Mouse (Mus musculus): ENCODE data around the gene Lypd6. TPM values are rescaled to one million over a fixed set of nuclear protein-coding genes. Genes with fewer than 3 reads are reported as not detected.

Gene Lypd6
- total RNA-seq, 4 experiments from 2014 or later = 8.9 to 19.9 (median 14.3) TPM

DNA sequence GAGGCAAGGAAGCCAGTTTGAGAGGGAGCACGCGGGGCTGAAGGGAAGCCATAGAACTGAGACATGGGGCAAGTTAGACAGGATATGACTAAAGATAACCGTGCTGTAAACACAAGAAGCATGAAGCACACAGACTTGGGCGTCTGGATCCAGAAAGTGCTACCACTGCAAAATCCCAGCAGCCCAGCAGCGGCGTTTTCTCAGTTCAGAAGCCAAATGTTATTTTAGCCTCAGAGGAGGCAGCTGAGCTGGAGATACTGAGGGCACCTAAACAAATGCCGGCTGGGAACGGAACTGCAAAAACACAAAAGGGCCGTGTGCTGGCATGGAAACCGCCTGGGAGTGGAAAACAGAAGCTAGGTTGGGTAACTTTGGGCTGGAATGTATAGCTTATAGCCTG lies 43.9 kb downstream of the Lypd6 start:
- no peak for DNase-seq

DNA sequence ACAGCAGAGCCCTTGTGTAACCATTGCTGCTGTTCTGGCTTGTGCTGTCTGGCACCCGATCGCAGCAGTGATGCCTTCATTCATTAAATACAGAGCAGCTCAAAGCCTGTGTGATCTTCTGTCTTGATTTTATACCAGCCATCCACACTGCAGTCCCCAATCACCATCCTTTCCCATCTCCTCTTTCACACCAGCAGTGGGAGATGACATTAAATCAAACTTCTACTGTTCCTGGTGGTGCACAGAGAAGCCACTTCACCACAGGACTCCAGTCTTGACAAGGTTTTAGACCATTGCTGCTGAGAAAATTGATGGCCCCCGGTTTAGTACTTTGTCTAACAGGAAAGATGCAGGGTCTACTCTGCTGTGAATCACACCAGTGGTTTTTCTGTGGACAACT lies 44.9 kb downstream of the Lypd6 start:
- no peak for DNase-seq

DNA sequence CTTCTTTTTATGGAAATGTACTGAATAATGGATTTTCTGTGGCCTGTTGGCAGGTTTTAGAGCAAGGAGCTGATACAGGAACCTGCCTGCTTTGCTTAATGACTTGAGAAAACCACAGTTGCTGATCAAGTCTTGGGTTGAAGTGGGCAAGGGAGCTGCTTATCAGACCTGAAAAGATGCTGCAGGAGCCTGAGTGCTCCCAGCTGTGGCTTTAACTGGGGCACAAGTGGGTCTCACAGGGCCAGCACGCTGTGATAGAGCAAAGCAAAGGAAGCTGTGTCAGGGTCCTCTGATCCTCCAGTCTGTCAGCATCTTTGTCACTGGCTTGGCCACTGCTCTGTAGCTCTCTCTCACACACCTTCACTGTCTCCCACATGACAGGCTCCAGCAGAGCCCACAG lies 45.4 kb downstream of the Lypd6 start:
- no peak for DNase-seq

DNA sequence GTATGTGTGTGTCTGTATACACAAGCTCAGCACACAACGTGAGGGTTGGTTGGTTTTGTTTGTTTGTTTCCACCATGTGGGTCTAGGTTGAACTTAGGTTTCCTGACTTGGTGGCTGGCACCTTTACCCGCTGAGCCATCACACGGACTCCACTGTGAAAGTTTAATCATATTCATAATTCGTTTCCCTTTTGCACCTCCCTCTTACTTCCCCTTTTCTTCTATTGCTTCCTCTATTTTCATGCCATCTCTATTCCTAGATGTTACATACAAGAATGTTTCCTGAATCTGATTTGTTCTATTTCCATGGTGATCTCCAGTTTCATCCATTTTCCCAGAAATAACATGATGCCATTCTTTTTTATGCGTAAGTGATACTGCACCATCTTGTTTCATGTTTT lies 46.2 kb downstream of the Lypd6 start:
- DNase-seq = no peak

DNA sequence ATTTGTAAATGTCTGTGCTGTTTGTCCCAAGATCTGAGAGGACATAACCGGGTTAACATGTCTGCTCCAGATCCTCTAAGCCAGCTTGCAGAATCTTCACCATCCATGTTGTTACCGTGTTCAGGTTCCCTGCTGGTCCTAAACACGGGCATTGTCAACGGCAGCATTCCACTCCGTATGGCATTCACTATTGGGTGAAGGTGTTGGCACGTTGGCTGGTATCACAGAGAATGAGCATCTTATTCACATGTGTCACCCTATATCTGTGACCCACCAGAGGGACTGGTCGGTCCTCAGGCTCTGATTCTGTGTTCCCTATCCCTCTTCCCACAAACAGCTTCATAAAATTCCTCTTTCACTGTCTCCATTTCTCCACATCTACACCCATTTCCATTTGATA lies 52.9 kb downstream of the Lypd6 start:
- DNase-seq = no peak

DNA sequence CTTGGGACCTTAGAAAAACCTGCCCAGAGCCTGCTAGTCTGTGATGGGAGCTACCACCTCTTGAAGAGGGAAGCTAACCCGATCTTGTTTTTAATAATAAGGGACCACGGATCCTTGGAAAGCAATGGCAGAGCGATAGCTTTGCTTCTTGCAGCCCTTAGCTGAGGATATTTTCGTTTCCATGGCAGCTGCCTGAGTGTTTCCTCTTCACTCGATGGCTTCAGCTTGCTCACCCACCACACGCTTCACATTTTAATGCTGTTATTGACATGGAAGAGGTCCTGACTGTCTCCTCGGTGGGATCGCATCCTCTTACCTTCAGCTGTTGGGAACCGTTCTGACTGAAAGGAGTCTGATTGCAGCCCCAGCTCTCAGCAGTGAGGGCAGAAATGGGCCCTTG lies 54.6 kb downstream of the Lypd6 start:
- DNase-seq = no peak

DNA sequence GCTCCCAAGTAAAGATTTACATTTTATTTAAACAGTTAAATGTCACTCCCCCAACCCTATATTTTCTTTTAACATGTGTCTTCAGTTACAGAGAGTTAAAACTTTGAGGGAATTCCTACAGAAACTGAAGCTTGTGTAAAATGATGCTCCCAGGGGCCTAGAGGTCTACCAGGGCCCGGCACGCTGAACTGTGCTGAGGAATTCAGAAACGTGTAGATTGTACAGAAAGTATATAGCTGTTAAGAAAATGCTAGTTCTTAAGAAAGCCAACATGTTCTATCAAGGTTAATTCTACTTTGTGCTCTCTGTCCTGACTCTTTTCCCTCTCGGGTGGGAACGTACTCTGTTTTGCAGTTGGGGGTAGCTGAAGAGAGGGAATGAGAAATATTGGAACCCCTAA lies 57.1 kb downstream of the Lypd6 start:
- no peak for DNase-seq

DNA sequence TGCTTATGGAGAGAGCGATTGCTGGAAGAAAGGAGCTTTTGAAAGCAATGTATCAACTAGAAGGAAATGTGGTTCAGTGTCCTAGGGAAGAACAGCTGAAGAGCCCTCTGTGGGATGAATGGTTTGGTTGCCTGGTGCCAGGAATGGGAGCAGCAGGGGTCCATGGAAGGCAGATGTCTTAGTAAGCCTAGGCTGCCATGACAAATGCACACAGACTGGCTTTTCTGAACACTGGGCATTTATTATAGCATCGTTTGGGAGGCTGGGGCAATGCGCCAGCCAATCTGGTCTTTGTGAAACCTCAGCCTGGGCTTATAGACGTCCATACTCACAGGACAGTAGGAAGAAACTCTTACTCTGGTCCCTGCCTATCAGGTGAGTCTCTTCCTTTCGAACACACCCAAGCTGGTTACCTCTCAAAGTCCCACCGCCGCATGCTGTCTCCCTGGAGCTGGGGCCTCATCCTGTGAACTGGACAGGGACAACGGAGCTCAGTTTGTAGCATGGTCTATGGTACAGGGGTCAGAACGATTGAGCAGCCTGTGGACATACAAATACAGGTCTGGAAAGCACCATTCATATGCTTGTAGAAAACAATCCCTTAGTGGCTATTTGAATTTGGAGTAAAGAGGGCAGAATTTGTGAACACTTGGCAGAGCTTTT lies 61.4 kb downstream of the Lypd6 start:
- DNase-seq = no peak

DNA sequence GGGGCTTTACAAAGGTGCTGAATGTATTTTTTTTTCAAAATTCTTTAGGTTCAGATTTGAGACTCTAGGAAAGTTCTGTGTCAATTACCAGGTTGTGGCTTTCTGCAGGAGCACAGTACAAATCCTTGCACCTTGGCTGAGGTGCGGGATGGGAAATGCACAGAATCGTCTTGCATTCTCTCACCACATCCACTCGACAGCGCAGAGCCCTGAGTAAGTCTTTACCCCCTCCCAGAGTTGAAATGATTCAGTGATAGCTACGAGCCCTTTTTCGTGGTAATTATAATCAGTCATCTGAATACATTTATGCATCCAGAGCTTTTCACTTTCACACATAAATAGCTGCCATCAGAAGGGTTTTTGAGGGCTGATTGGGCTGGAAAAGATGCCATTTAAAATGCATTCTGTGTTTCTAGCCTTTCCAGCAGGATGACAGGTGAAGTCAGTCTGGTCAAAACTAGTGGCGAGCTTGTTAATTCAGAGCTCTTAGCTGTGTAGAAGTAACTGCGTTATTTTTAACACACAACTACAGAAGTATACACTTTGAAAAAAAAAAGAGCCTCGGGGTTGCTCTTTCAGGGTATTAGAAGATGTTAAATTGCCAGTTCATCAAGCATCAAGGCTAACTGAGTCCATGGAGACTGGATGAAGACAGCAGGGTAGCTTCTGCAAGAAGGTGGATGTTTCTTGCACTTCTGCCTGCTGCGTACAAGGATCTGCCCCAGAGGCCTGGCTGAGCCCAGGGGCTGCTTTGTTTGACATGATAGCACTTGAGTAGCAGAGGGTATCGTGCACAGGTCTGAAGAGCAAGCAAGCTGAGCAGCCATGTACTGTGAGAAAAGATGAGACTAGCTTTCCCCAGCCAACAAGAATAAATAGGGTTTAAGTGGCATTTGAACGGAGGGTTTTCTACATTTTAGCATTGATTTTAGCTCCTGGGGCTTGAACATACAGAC lies 62.4 kb downstream of the Lypd6 start:
- DNase-seq = no peak

DNA sequence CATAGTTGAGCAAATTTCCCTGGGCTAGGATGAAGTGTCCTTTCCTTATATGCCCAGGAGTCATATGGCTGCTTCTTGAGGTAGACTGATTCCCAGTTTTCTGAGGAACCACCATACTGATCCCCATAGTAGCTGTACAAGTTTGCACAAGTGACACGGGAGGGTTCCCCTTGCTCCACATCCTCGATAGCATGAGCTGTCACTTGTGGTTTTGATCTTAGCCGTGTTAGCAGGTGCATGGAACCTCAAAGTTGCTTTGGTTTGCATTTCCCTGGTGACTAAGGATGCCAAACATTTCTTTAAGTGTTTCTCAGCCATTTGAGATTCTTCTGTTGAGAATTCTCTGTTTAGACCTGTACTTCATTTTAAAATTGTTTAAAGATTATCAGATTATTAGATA lies 64.4 kb downstream of the Lypd6 start:
- no peak for DNase-seq

DNA sequence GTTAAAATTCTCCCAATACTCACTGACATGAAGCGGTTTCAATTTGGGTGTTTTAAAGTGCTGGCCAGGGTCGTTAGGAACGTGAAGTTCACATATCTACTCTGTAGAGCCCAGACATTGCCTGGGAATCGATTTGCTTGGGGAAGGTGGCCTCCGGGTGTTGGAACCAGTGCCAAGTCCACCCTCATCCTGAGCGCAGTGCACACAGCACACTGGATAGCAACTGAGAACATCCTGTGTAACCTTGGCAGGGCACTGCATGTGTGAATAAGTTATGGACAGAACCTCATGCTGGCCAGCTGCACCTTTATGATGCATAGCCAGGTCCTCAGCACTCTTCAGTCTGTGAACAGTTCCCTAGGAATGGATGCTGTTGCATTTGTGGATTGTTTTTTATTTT lies 77.4 kb downstream of the Lypd6 start:
- DNase-seq = no peak

DNA sequence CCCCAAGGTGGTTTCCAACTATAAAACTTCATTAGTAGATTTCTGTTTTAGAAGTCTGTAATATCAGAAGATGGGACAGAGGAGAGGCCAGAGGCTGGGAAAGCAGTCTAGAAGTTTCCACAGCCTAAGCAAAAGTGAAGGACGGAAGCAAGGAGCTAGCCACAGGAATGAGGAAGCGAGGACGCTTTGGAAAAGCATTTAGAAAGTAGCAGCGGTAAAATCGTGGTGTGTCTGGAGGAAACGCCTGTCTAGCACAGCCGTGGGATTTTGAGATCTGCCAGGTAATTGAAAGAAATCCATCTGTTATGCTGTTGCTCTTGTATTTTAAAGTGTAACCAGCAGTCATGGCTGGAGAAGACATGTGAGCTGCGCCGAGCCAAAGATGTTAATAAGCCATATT lies 81.1 kb downstream of the Lypd6 start:
- no peak for DNase-seq

DNA sequence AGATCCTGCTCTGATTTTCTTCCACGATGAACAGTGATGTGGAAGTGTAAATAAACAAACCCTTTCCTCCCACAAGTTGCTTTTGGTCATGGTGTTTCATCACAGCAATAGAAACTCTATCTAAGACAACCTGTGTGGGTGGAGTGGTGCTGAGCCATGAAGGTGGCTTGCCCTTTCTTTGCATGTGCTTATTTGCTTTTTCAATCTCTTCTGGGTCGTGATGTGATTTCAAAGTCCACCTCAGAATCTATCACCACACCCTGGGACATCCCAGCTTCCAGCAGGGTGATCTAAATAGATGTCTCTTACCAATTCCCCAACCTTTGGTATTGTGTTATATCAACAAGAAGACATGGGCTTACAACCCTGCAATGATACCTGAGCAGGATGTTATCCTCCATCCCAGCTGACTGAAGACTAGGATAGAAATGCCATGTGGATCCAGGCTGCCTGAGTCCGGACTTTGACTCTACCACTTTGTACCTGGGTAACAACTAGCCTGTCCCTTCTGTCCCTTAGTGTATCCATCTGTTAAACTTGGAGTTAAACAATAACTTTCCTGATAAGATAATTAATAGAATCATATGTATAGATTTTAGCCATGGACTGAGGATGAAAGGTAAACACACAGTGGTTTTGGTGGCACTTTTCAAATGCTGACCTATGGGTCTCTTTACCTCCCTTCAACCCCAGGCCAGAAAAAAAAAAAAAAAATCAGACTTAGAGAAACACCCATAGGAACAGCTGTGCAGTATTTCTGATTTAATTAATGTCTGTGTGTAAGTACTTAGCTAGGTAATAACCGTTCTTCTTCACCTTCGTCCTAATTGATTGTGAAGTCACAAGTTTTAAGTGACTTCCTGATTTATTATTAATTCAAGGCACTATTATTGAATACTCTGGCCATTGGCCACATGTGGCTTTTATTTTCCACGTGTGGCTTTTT lies 83.3 kb downstream of the Lypd6 start:
- DNase-seq = no peak

DNA sequence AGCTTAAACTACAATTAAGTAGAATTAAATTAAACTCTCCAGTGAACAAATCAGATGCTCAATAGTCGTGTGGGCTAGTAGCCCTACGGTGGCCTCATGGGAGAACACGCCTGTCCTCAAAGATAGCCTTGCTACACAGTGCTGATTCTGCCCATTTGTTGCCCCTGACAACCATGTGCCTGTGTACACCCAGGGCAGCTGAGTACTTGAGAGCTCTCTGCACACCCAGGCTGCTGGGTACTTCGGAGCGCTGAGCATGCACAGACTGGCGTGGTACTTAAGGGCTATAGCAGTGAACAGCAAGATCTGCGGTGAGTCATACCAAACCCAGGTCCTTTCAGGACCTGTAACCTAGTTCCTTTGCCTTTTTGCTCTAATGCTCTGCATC lies 84.0 kb downstream of the Lypd6 start:
- DNase-seq = no peak

DNA sequence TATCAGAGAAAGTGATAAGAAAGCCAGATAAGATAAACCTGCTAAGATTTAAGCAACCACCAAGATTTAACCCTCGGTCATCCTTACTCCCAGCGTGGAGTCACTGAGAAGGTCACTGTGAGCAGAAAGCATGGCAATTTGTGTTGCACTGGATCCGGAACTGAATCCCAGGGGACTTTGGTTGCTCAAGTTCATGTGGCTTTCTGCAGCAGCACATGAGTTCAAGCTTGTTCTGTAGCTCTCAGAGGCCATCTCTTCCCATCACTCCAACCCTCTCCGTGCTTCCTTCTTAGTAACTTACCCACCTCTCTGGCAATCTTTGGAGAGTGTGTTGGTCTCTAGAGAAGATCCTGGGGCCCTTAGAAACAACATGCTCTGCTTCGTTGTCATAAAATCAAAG lies 84.6 kb downstream of the Lypd6 start:
- DNase-seq = no peak

DNA sequence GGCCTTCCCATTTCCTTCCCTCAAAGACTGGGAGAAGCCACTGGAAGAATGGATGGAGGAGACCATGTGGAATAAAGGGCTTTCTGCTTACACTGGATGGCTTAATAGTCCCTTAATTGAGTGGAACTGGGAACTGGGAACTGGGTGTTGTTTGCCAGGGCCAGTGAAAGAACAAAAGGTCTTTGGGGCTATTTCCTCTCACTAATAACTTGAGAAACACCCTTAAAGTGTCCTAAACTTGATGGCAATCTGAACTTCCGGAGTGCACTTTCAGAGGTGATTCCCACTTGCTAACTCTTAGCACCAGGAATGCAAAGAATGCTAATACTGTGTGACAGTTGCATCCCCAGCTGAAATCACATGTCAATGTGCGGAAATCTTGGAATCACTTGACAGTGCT lies 85.2 kb downstream of the Lypd6 start:
- DNase-seq = no peak

DNA sequence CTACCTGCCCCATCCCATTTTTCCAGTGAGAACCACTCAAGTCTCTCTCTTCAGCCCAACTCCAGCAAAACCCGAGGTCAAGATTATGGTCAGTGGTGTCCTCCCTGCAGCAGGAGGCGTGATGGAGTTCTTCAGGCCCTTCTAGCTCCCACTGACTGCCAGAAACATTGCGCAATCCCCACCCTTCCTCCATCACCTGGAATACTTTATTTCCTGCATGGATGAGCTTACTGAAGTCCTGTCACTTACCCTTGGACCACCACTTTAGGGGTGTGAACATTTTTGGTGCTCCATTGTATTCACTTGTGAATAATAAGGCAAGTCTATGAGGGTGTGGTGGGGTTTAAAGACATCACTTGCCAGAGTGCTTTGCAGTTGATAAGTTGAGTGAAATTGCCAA lies 85.7 kb downstream of the Lypd6 start:
- DNase-seq = no peak

DNA sequence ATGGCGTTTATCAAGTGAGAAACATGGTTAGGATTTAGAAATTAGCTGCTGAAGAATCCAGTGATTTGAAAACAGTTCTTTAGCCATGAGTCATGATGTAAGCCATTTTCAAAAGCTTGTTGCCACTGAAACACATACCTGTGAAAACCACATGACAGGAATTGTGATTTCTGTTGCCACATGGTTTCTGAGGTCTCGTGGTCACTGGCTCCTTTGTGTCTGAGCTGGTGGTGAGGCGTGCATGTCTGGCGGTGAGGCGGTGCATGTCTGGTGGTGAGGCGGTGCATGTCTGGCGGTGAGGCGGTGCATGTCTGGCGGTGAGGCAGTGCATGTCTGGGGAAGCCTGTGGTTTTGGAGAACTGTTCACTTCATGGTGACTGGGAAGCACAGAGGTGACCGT lies 89.8 kb downstream of the Lypd6 start:
- DNase-seq = no peak

DNA sequence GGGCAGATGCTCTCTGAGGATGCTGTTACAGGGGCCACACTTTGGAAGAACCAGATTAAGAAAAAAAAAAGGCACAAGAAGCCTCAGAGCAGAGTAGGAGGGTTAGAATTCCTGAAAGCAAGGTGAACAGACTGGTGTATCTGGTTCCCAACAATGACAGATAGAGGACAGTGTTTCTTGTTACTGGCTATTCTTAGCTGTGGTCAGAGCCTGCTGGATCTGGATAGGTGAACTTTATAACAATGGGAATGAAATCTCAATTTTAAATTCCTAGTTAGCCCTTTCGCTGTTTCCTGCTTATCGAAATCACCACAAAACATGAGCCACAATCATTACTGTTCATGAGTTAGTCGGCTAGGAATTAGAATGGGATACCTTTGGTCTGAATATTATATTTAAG lies 93.8 kb downstream of the Lypd6 start:
- DNase-seq = no peak

DNA sequence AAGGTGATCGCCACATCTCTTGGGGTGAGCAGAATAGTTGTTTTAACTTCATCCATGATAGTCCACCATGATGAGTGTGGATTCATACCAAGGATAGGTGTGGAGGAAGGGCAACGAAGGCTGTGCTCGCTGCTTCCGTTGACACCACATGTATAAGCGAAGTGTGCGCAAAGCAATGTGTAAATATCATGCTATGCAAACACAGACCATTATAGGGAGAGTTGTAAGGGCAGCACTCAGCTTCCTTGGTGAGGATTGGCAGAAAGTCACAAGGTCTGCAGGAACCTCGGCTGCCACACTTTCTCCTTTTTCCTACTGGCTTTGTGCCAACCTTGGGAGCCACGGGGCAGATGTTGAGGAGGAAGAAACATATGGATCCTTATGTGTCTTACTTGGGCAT lies 97.4 kb downstream of the Lypd6 start:
- no peak for DNase-seq

DNA sequence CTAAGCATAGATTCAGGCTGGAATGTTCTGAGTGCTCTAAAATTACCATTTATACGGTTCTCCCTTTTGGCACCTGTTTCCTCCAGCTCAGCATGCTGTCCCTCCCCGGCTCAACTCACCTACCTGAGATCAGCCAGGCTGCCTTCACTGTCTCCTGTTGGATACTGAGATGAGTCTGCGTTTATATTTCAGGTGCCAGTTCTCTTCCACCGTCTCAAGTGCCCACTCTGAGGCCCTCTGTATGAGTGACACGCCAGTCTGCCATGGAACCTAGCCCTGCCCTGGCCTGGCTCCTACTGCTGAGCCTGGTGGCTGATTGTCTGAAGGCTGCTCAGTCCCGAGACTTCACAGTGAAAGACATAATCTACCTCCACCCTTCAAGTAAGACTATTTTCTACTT lies 99.0 kb downstream of the Lypd6 start:
- no peak for DNase-seq

DNA sequence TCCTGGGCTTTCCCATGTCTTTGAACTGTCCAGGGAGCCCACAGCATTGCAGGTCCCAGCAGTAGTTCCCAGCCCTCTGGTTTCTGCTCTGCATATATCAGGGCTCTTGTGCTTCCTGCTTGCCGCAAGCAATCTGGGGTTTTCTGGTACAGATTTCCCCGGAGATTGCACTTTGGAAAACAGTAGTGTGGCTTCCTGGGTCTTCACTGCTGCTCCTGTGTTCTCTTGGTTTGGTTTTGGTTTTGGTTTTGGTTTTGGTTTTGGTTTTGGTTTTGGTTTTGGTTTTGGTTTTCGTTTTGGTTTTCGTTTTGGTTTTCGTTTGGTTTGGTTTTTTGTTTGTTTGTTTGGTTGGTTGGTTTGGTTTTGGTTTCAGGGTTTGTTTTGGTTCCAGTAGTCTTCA lies 99.9 kb downstream of the Lypd6 start:
- DNase-seq = no peak

All from adrenal gland, adult 8-10 months (tissue).